Mouse (Mus musculus) neural tube, embryonic 11.5 days (tissue): ENCODE results near the gene Tes3-ps. TPM values are rescaled to one million over a fixed set of nuclear protein-coding genes. Genes with fewer than 3 reads are reported as not detected.
A peak's percentile ranks its signal among the peaks of the same experiment; 100 is the strongest.

ENCODE experiments used
- ATAC-seq: fragments of 200-750 bp; cut with Nextera tagmentation; 2 replicates; pipeline ENCODE4 v1.8.0; 2017; ENCODE audit warnings: moderate number of reproducible peaks, mild to moderate bottlenecking, moderate TSS enrichment, moderate library complexity; ENCODE audit not compliant: insufficient read depth, low FRiP score, low TSS enrichment
- DNase-seq: peaks from one replicate; pipeline ENCODE4 v3.0.0-alpha.2; 2015; ENCODE audit warnings: low spot score
- H3K27ac ChIP-seq: fragments of 300-500 bp; sonication (generic); 2 replicates; pipeline ENCODE4 v1.5.1; 2014; ENCODE audit warnings: low read depth, mild to moderate bottlenecking, low read length
- H3K27me3 ChIP-seq: fragments of 300-500 bp; sonication (generic); 2 replicates; pipeline ENCODE4 v1.6.1; 2014; ENCODE audit warnings: mild to moderate bottlenecking, low read length, mixed read lengths; ENCODE audit not compliant: control insufficient read depth, insufficient read depth
- H3K36me3 ChIP-seq: fragments of 300-500 bp; sonication (generic); 2 replicates; pipeline ENCODE4 v1.6.1; 2014; ENCODE audit warnings: mild to moderate bottlenecking, low read length, moderate library complexity, mixed read lengths; ENCODE audit not compliant: control insufficient read depth, insufficient read depth
- H3K4me1 ChIP-seq: fragments of 300-500 bp; sonication (generic); 2 replicates; pipeline ENCODE4 v1.6.1; 2014; ENCODE audit warnings: low read length, mixed read lengths; ENCODE audit not compliant: control insufficient read depth, insufficient read depth
- H3K4me2 ChIP-seq: fragments of 300-500 bp; sonication (generic); 2 replicates; pipeline ENCODE4 v1.6.1; 2014; ENCODE audit warnings: low read depth, mild to moderate bottlenecking, moderate library complexity
- H3K4me3 ChIP-seq: fragments of 300-500 bp; sonication (generic); 2 replicates; pipeline ENCODE4 v1.5.1; 2014; ENCODE audit warnings: low read depth, low read length
- H3K9ac ChIP-seq: fragments of 300-500 bp; sonication (generic); 2 replicates; pipeline ENCODE4 v1.6.1; 2014; ENCODE audit warnings: mild to moderate bottlenecking, low read length
- H3K9me3 ChIP-seq: fragments of 300-500 bp; sonication (generic); 2 replicates; pipeline ENCODE4 v1.6.1; 2016; ENCODE audit warnings: low read length; ENCODE audit not compliant: control insufficient read depth
- WGBS: fragments of 180-500 bp; shearing (Covaris S2); extraction: QIAGEN DNeasy Blood & Tissue Kit; methylation state at CpG from one replicate; pipeline ENCODE4 v1.1.7; 2014; 5-methylcytosine and 5-hydroxymethylcytosine counted together
- polyA plus RNA-seq: library from polyadenylated mRNA; unstranded; fragments of >200 nt; fragmentation: Nextera tagmentation; extraction: Ambion mirVana; gene quantifications from 2 replicates; pipeline ENCODE4 v1.2.1, GENCODE M21; 2014

Tes3-ps gene
- polyA plus RNA-seq, 1 experiment from 2014 or later: 0.61 TPM

- Histone ChIP-seq H3K4me1 (no peaks in the 10 kb centered on the region), H3K36me3 (peaks cover 2% of the 10 kb centered on the region), H3K9ac (no peak overlapping the region), H3K27ac (no peak overlapping the region), H3K9me3 (no peaks in the 10 kb centered on the region), H3K4me2 (no peak overlapping the region), H3K27me3 (no peaks in the 10 kb centered on the region), H3K4me3 (no peak overlapping the region)
- 75% methylated on average over 11 of the region's 11 CpGs for WGBS
- DNase-seq (no peak), ATAC-seq (no peak)
Observed at GRCm38 (mm10) chr13:49466393-49467075, 26.6 kb upstream of the Tes3-ps start.

- 51% methylated on average over 2 of the region's 2 CpGs for WGBS
- H3K9ac ChIP-seq: no peak overlapping the region
Observed at GRCm38 (mm10) chr13:49467585-49467984, 25.5 kb upstream of the Tes3-ps start.

GRCm38 (mm10) chr13:49469002-49469401 lies 24.1 kb upstream of the Tes3-ps start:
- H3K4me1 ChIP-seq: no peaks in the 10 kb centered on the region
- 93% methylated on average over 5 of the region's 5 CpGs for WGBS
- no peak overlapping the region for H3K9ac ChIP-seq
- H3K27ac ChIP-seq: no peak overlapping the region
- DNase-seq (no peak), ATAC-seq (no peak)
- H3K4me2 ChIP-seq: no peak overlapping the region
- peaks cover 2% of the 10 kb centered on the region for H3K36me3 ChIP-seq
- H3K4me3 ChIP-seq: no peak overlapping the region
- no peaks in the 10 kb centered on the region for H3K27me3 ChIP-seq
- no peaks in the 10 kb centered on the region for H3K9me3 ChIP-seq

More at GRCm38 (mm10) chr13:49467585-49467984, 25.5 kb upstream of the Tes3-ps start:
- H3K4me3 ChIP-seq: no peak overlapping the region
- peaks cover 2% of the 10 kb centered on the region for H3K36me3 ChIP-seq
- no peaks in the 10 kb centered on the region for H3K9me3 ChIP-seq
- no peaks in the 10 kb centered on the region for H3K4me1 ChIP-seq
- ATAC-seq (no peak), DNase-seq (peak; percentile 38)
- H3K27me3 ChIP-seq: no peaks in the 10 kb centered on the region
- no peak overlapping the region for H3K27ac ChIP-seq
- no peak overlapping the region for H3K4me2 ChIP-seq

GRCm38 (mm10) chr13:49470319-49470718 lies 22.8 kb upstream of the Tes3-ps start:
- no peak for ATAC-seq
- H3K9ac ChIP-seq: no peak overlapping the region
- WGBS: 84% methylated on average over 4 of the region's 4 CpGs

GRCm38 (mm10) chr13:49470806-49471205 lies 22.3 kb upstream of the Tes3-ps start:
- ATAC-seq (no peak), DNase-seq (no peak)
- H3K36me3 ChIP-seq: no peaks in the 10 kb centered on the region
- WGBS: 77% methylated on average over 4 of the region's 4 CpGs
- no peaks in the 10 kb centered on the region for H3K4me1 ChIP-seq
- no peaks in the 10 kb centered on the region for H3K9me3 ChIP-seq
- no peaks in the 10 kb centered on the region for H3K27me3 ChIP-seq
- no peak overlapping the region for H3K4me2 ChIP-seq
- H3K27ac ChIP-seq: no peak overlapping the region
- no peak overlapping the region for H3K9ac ChIP-seq
- no peak overlapping the region for H3K4me3 ChIP-seq

More at GRCm38 (mm10) chr13:49470319-49470718, 22.8 kb upstream of the Tes3-ps start:
- no peak for DNase-seq
- no peak overlapping the region for H3K27ac ChIP-seq
- no peaks in the 10 kb centered on the region for H3K4me1 ChIP-seq
- H3K36me3 ChIP-seq: no peaks in the 10 kb centered on the region; the same call in 1 of the 2 replicates
- no peaks in the 10 kb centered on the region for H3K27me3 ChIP-seq
- no peak overlapping the region for H3K4me2 ChIP-seq
- no peak overlapping the region for H3K4me3 ChIP-seq
- no peaks in the 10 kb centered on the region for H3K9me3 ChIP-seq

GRCm38 (mm10) chr13:49471981-49472675 lies 21.0 kb upstream of the Tes3-ps start:
- no peaks in the 10 kb centered on the region for H3K4me1 ChIP-seq
- H3K4me3 ChIP-seq: no peak overlapping the region
- H3K36me3 ChIP-seq: no peaks in the 10 kb centered on the region
- H3K9me3 ChIP-seq: no peaks in the 10 kb centered on the region
- no peaks in the 10 kb centered on the region for H3K27me3 ChIP-seq
- ATAC-seq: no peak
- H3K9ac ChIP-seq: no peak overlapping the region
- H3K4me2 ChIP-seq: no peak overlapping the region
- H3K27ac ChIP-seq: no peak overlapping the region
- WGBS: 65% methylated on average over 4 of the region's 4 CpGs
- no peak for DNase-seq

- WGBS: 95% methylated on average over 6 of the region's 6 CpGs
- Histone ChIP-seq H3K36me3 (no peaks in the 10 kb centered on the region), H3K4me3 (no peak overlapping the region), H3K9ac (no peak overlapping the region), H3K4me1 (no peaks in the 10 kb centered on the region), H3K27me3 (no peaks in the 10 kb centered on the region), H3K27ac (no peak overlapping the region), H3K4me2 (no peak overlapping the region), H3K9me3 (no peaks in the 10 kb centered on the region)
- ATAC-seq: no peak
- DNase-seq: no peak
Observed at GRCm38 (mm10) chr13:49472676-49473005, 20.5 kb upstream of the Tes3-ps start.

GRCm38 (mm10) chr13:49477887-49478286 lies 15.2 kb upstream of the Tes3-ps start:
- ATAC-seq: no peak
- no peak overlapping the region for H3K27ac ChIP-seq

GRCm38 (mm10) chr13:49478851-49479374 lies 14.2 kb upstream of the Tes3-ps start:
- Histone ChIP-seq H3K9me3 (no peaks in the 10 kb centered on the region), H3K4me3 (no peak overlapping the region), H3K4me1 (no peaks in the 10 kb centered on the region), H3K36me3 (no peaks in the 10 kb centered on the region), H3K27ac (no peak overlapping the region), H3K4me2 (no peak overlapping the region), H3K27me3 (no peaks in the 10 kb centered on the region), H3K9ac (no peak overlapping the region)
- ATAC-seq: no peak
- DNase-seq: no peak
- WGBS: 95% methylated on average over 6 of the region's 6 CpGs

More at GRCm38 (mm10) chr13:49477887-49478286, 15.2 kb upstream of the Tes3-ps start:
- Histone ChIP-seq H3K9ac (no peak overlapping the region), H3K4me3 (no peak overlapping the region), H3K9me3 (no peaks in the 10 kb centered on the region), H3K4me1 (no peaks in the 10 kb centered on the region), H3K36me3 (no peaks in the 10 kb centered on the region), H3K4me2 (no peak overlapping the region), H3K27me3 (no peaks in the 10 kb centered on the region)
- DNase-seq: no peak
- 88% methylated on average over 3 of the region's 3 CpGs for WGBS
